Mouse (Mus musculus): Measurements from ENCODE around the gene Hoxd12. TPM values are rescaled to one million over a fixed set of nuclear protein-coding genes. Genes with fewer than 3 reads are reported as not detected.

The Hoxd12 gene
- polyA plus RNA-seq, 1 experiment from 2014 or later, result not detected

- no peak overlapping the region for H3K27ac ChIP-seq (ENCODE audit: low read length)
- no peaks in the 10 kb centered on the region for H3K36me3 ChIP-seq (ENCODE audit: control insufficient read depth, insufficient read depth)
- H3K4me1 ChIP-seq (ENCODE audit: control insufficient read depth, insufficient read depth, low read length), result 0 out of 2 replicates have a peak, but pooled peaks cover 3% of the 10 kb centered on the region
- 10% methylated on average over 8 of the region's 8 CpGs for WGBS
- H3K4me2 ChIP-seq (ENCODE audit: low read depth, low read length), result no peak overlapping the region
- no peak overlapping the region for H3K4me3 ChIP-seq (ENCODE audit: low read length)
- no peaks in the 10 kb centered on the region for H3K9me3 ChIP-seq (replicated peaks; ENCODE audit: control insufficient read depth, low read length)
- ATAC-seq (replicated peaks; ENCODE audit: extremely low read depth, insufficient read depth, low FRiP score), result no peak
- peaks cover 95% of the 10 kb centered on the region for H3K27me3 ChIP-seq (ENCODE audit: control insufficient read depth, insufficient read depth, low read length)
- H3K9ac ChIP-seq (ENCODE audit: low read length), result no peak overlapping the region
These were observed 48.1 kb downstream of the Hoxd12 start for GRCm38 (mm10) chr2:74722949-74723348.

DNA sequence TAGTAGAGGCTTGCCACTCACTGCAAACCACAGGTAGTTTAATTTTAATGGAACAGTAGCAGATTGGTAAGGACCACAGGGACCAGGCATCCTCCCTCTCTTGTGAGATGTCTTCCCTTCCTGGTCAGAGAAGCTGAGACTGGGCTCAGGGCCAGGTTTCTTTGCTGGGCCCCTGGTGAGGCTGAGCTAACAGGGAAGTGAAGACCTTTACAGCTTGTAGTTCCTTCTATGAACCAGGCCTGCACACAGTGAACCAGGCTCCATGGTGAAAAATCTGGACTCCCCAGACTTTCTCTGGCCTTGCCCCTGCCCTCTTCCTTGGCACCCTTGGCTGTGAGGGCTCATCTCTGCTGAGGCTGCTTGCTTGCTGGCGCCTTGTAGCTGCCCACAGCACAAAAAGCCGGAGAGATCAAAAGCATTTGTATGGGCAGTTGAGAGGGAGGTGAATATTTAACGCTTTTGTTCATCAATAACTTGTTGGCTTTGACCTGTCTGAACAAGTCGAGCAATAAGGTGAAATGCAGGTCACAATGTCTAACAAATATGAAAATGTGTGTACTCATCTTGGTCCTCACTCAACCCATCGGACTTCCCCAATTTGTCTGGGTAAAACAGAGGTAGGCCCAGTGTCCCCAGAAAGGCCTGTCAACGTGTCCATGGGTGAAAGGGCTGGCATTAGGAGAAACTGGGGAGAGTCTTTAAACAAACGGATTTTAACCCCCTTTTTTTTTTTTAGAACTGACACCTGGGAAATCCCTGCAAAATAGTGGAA is 49.6 kb downstream of the Hoxd12 start:
- Histone ChIP-seq H3K4me1 (ENCODE audit: control insufficient read depth, insufficient read depth, low read length) (0 out of 2 replicates have a peak, but pooled peaks cover 3% of the 10 kb centered on the region), H3K9ac (ENCODE audit: low read length) (no peak overlapping the region), H3K9me3 (replicated peaks; ENCODE audit: control insufficient read depth, low read length) (no peaks in the 10 kb centered on the region), H3K36me3 (ENCODE audit: control insufficient read depth, insufficient read depth) (no peaks in the 10 kb centered on the region), H3K4me2 (ENCODE audit: low read depth, low read length) (no peak overlapping the region), H3K27me3 (ENCODE audit: control insufficient read depth, insufficient read depth, low read length) (peaks cover 97% of the 10 kb centered on the region), H3K4me3 (ENCODE audit: low read length) (no peak overlapping the region), H3K27ac (ENCODE audit: low read length) (no peak overlapping the region)
- no peak for ATAC-seq (replicated peaks; ENCODE audit: extremely low read depth, insufficient read depth, low FRiP score)
- 24% methylated on average over 7 of the region's 7 CpGs for WGBS

- Histone ChIP-seq H3K27me3 (ENCODE audit: control insufficient read depth, insufficient read depth, low read length) (peaks cover 95% of the 10 kb centered on the region), H3K9me3 (replicated peaks; ENCODE audit: control insufficient read depth, low read length) (no peaks in the 10 kb centered on the region), H3K36me3 (ENCODE audit: control insufficient read depth, insufficient read depth) (no peaks in the 10 kb centered on the region), H3K9ac (ENCODE audit: low read length) (no peak overlapping the region), H3K27ac (ENCODE audit: low read length) (no peak overlapping the region), H3K4me1 (ENCODE audit: control insufficient read depth, insufficient read depth, low read length) (0 out of 2 replicates have a peak, but pooled peaks cover 3% of the 10 kb centered on the region), H3K4me3 (ENCODE audit: low read length) (no peak overlapping the region), H3K4me2 (ENCODE audit: low read depth, low read length) (no peak overlapping the region)
- no peak for ATAC-seq (replicated peaks; ENCODE audit: extremely low read depth, insufficient read depth, low FRiP score)
- 8% methylated on average over 17 of the region's 17 CpGs for WGBS
These were observed 50.4 kb downstream of the Hoxd12 start for GRCm38 (mm10) chr2:74725171-74725570.

- Histone ChIP-seq H3K9ac (ENCODE audit: low read length) (no peak within 1 kb of the TSS), H3K4me2 (ENCODE audit: low read depth, low read length) (peak within 1 kb of the TSS; percentile 51), H3K27ac (ENCODE audit: low read length) (no peak within 1 kb of the TSS), H3K9me3 (replicated peaks; ENCODE audit: control insufficient read depth, low read length) (no peaks in the 10 kb centered on the region), H3K27me3 (ENCODE audit: control insufficient read depth, insufficient read depth, low read length) (peaks cover 93% of the 10 kb centered on the region), H3K4me1 (ENCODE audit: control insufficient read depth, insufficient read depth, low read length) (0 out of 2 replicates have a peak, but pooled peaks cover 3% of the 10 kb centered on the region), H3K4me3 (ENCODE audit: low read length) (peak within 1 kb of the TSS; percentile 36), H3K36me3 (ENCODE audit: control insufficient read depth, insufficient read depth) (no peaks in the 10 kb centered on the region)
- no peak for ATAC-seq (replicated peaks; ENCODE audit: extremely low read depth, insufficient read depth, low FRiP score)
- WGBS, result 18% methylated on average over 5 of the region's 5 CpGs
These were observed 51.7 kb downstream of the Hoxd12 start, which contains the start of gene Gm28230 for GRCm38 (mm10) chr2:74726551-74726950. Gm28230 (plus strand) TSS chr2:74726728.

DNA sequence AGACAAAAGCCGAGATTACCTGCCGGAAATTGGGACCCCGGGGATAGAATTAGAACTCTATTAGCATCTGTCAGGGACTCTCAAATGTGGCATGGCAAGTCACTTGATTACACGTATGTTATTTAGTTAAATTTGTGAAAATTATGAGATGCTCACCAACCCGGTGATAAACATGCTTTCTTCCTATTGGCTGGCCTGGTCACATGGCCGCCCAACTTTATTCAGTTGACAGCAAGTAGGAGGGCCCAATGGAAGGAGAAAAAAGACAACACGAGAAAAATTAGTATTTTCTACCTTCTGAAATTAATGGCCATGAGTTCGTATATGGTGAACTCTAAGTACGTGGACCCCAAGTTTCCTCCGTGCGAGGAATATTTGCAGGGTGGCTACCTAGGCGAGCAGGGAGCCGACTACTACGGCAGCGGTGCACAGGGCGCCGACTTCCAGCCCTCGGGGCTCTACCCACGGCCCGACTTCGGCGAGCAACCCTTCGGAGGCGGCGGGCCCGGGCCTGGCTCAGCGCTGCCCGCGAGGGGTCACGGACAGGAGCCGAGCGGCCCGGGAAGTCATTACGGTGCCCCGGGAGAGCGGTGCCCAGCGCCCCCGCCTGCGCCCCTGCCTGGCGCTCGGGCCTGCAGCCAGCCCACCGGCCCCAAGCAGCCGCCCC is 52.3 kb downstream of the Hoxd12 start:
- ATAC-seq (replicated peaks; ENCODE audit: extremely low read depth, insufficient read depth, low FRiP score), result no peak
- Histone ChIP-seq H3K4me1 (ENCODE audit: control insufficient read depth, insufficient read depth, low read length) (0 out of 2 replicates have a peak, but pooled peaks cover 3% of the 10 kb centered on the region), H3K4me2 (ENCODE audit: low read depth, low read length) (peak overlapping the region; percentile 51), H3K27me3 (ENCODE audit: control insufficient read depth, insufficient read depth, low read length) (peaks cover 93% of the 10 kb centered on the region), H3K9ac (ENCODE audit: low read length) (no peak overlapping the region), H3K4me3 (ENCODE audit: low read length) (peak overlapping the region; percentile 36), H3K36me3 (ENCODE audit: control insufficient read depth, insufficient read depth) (no peaks in the 10 kb centered on the region), H3K9me3 (replicated peaks; ENCODE audit: control insufficient read depth, low read length) (no peaks in the 10 kb centered on the region), H3K27ac (ENCODE audit: low read length) (no peak overlapping the region)
- 2% methylated on average over 43 of the region's 43 CpGs for WGBS

MicroRNAs encoded within 50 kb of the gene (microRNA counts, 519-probe panel; counts per million panel counts)
- 1,973 counts per million, percentile 21 among the panel's probes with 10 or more counts for microRNA mmu-miR-10b

Small RNAs within 50 kb of the gene (microRNA-seq; reads per million reads assigned to microRNA genes)
- not detected for gene Gm44463
- gene Mir10b, result 1,997 reads per million, percentile 83 among the genes with 10 or more reads in this experiment

Other genes with a start within 250 kb of the Hoxd12 start
- 15.2 and 17.1 TPM in 2 replicates for gene Lnpk, start 95.6 kb upstream of the Hoxd12 start, polyA plus RNA-seq (2015; fragmentation: Nextera tagmentation; extraction: Ambion mirVana)
- gene Evx2, start 15.5 kb upstream of the Hoxd12 start, polyA plus RNA-seq (2015; fragmentation: Nextera tagmentation; extraction: Ambion mirVana), result not detected in 2 replicates
- gene Hoxd13, start 6.7 kb upstream of the Hoxd12 start, polyA plus RNA-seq (2015; fragmentation: Nextera tagmentation; extraction: Ambion mirVana), result not detected in 2 replicates
- not detected in 2 replicates for gene Hoxd11, start 4.5 kb downstream of the Hoxd12 start, polyA plus RNA-seq (2015; fragmentation: Nextera tagmentation; extraction: Ambion mirVana)
- gene Hoxd10, start 16.9 kb downstream of the Hoxd12 start, polyA plus RNA-seq (2015; fragmentation: Nextera tagmentation; extraction: Ambion mirVana), result not detected in 2 replicates
- 0.11 and 0.21 TPM in 2 replicates for gene Hoxd9, start 22.7 kb downstream of the Hoxd12 start, polyA plus RNA-seq (2015; fragmentation: Nextera tagmentation; extraction: Ambion mirVana)
- gene Hoxd8, start 29.6 kb downstream of the Hoxd12 start, polyA plus RNA-seq (2015; fragmentation: Nextera tagmentation; extraction: Ambion mirVana), result 0.26 and 0.42 TPM in 2 replicates
- 0.44 and 0.66 TPM in 2 replicates for gene Hoxd3, start 36.9 kb downstream of the Hoxd12 start, polyA plus RNA-seq (2015; fragmentation: Nextera tagmentation; extraction: Ambion mirVana)
- 0.18 TPM in 1 of 2 replicates, not detected in the other for gene Hoxd4, start 36.9 kb downstream of the Hoxd12 start, polyA plus RNA-seq (2015; fragmentation: Nextera tagmentation; extraction: Ambion mirVana)
- gene Gm28230, start 51.7 kb downstream of the Hoxd12 start, polyA plus RNA-seq (2015; fragmentation: Nextera tagmentation; extraction: Ambion mirVana), result not detected in 2 replicates
- not detected in 2 replicates for gene Hoxd1, start 88.0 kb downstream of the Hoxd12 start, polyA plus RNA-seq (2015; fragmentation: Nextera tagmentation; extraction: Ambion mirVana)
- gene Mtx2, start 150.8 kb downstream of the Hoxd12 start, polyA plus RNA-seq (2015; fragmentation: Nextera tagmentation; extraction: Ambion mirVana), result 147 and 154 TPM in 2 replicates